Mouse (Mus musculus): ENCODE data around the gene Arl14ep. TPM values are rescaled to one million over a fixed set of nuclear protein-coding genes. Genes with fewer than 3 reads are reported as not detected.

Gene Arl14ep
- polyA plus RNA-seq, 1 experiment from 2014 or later, result 61.3 TPM

DNA sequence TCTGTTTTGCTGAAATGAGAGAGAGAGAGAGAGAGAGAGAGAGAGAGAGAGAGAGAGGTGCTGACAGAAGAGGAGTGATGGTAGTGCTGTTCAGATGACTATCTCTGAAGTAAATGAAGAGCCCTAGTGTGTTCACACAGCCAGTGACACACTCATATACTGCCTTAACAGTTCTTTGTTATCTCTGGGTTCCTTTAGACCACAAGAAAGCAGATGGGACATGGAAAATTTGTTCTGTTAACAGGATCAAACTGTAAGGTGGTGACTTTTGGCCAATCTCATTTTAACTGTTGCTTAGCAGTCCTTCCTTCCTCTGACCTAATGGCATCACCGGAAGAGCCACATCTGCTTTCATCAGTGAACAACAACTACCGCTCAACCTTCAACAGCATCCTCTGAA is 10.7 kb upstream of the Arl14ep start:
- ATAC-seq (replicated peaks; ENCODE audit: low FRiP score) (no peak), DNase-seq (ENCODE audit: low spot score) (no peak)
- Histone ChIP-seq H3K27me3 (ENCODE audit: control insufficient read depth, insufficient read depth, low read length) (no peaks in the 10 kb centered on the region), H3K27ac (ENCODE audit: low read depth, low read length) (no peak overlapping the region), H3K9ac (ENCODE audit: low read length) (no peak overlapping the region), H3K4me1 (replicated peaks; ENCODE audit: control insufficient read depth, insufficient read depth, low read length) (no peaks in the 10 kb centered on the region), H3K9me3 (ENCODE audit: control insufficient read depth, low read length) (no peaks in the 10 kb centered on the region), H3K4me3 (ENCODE audit: low read depth, low read length) (no peak overlapping the region), H3K36me3 (ENCODE audit: control insufficient read depth, insufficient read depth, low read length) (no peaks in the 10 kb centered on the region), H3K4me2 (ENCODE audit: low read depth, low read length, severe bottlenecking) (no peak overlapping the region)
- 99% methylated on average over 2 of the region's 2 CpGs for WGBS

DNA sequence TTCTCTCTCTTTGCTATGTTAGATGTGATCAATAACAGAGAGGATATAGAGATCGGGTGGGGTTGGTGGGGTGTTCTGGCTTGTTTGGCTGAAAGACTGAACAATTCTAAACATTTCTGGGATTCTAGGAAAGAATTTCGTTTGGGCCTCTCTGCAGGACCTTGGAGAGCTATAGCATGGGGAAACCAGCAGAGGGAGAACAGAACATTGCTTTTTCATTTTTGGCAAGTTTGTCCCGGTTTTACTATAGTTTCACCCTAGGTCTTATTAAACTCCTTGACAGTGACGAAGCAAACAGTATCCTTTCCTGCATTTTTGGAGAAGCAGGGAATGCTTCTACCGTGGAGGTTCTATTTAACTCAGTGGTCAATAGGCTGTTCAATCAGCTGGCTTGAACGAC is 8.3 kb upstream of the Arl14ep start:
- Histone ChIP-seq H3K27me3 (ENCODE audit: control insufficient read depth, insufficient read depth, low read length) (no peaks in the 10 kb centered on the region), H3K36me3 (ENCODE audit: control insufficient read depth, insufficient read depth, low read length) (no peaks in the 10 kb centered on the region), H3K4me1 (replicated peaks; ENCODE audit: control insufficient read depth, insufficient read depth, low read length) (no peaks in the 10 kb centered on the region), H3K9ac (ENCODE audit: low read length) (no peak overlapping the region), H3K4me2 (ENCODE audit: low read depth, low read length, severe bottlenecking) (no peak overlapping the region), H3K4me3 (ENCODE audit: low read depth, low read length) (no peak overlapping the region), H3K27ac (ENCODE audit: low read depth, low read length) (no peak overlapping the region), H3K9me3 (ENCODE audit: control insufficient read depth, low read length) (no peaks in the 10 kb centered on the region)
- no peak for ATAC-seq (replicated peaks; ENCODE audit: low FRiP score)
- no peak for DNase-seq (ENCODE audit: low spot score)
- 53% methylated on average over 6 of the region's 6 CpGs for WGBS

DNA sequence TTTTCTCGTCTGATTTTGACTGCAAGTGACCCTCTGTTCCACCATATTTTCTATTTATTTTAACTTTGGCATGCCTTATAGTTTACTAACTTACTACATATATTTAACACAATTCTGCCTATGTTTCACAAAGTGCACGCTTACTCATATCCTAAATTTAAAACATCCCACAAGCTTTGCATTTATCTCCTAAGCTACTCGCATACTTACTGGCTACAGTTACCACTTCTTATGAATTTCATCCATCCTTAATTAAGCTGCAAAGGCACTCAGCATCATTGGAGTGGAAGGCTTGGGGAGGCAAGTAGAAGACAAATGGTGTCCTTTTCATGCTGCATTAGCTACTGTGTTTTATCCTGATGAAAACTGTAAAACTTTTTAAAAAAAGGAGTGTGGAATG is 2.2 kb upstream of the Arl14ep start:
- H3K4me2 ChIP-seq (ENCODE audit: low read depth, low read length, severe bottlenecking), result no peak overlapping the region
- 0 out of 2 replicates have a peak, but pooled peaks cover 4% of the 10 kb centered on the region for H3K4me1 ChIP-seq (replicated peaks; ENCODE audit: control insufficient read depth, insufficient read depth, low read length)
- no peaks in the 10 kb centered on the region for H3K9me3 ChIP-seq (ENCODE audit: control insufficient read depth, low read length)
- no peak for ATAC-seq (replicated peaks; ENCODE audit: low FRiP score)
- no peaks in the 10 kb centered on the region for H3K36me3 ChIP-seq (ENCODE audit: control insufficient read depth, insufficient read depth, low read length)
- no peak overlapping the region for H3K9ac ChIP-seq (ENCODE audit: low read length)
- DNase-seq (ENCODE audit: low spot score), result no peak
- WGBS, result 89% methylated on average over 3 of the region's 3 CpGs
- no peaks in the 10 kb centered on the region for H3K27me3 ChIP-seq (ENCODE audit: control insufficient read depth, insufficient read depth, low read length)
- no peak overlapping the region for H3K27ac ChIP-seq (ENCODE audit: low read depth, low read length)
- no peak overlapping the region for H3K4me3 ChIP-seq (ENCODE audit: low read depth, low read length)

DNA sequence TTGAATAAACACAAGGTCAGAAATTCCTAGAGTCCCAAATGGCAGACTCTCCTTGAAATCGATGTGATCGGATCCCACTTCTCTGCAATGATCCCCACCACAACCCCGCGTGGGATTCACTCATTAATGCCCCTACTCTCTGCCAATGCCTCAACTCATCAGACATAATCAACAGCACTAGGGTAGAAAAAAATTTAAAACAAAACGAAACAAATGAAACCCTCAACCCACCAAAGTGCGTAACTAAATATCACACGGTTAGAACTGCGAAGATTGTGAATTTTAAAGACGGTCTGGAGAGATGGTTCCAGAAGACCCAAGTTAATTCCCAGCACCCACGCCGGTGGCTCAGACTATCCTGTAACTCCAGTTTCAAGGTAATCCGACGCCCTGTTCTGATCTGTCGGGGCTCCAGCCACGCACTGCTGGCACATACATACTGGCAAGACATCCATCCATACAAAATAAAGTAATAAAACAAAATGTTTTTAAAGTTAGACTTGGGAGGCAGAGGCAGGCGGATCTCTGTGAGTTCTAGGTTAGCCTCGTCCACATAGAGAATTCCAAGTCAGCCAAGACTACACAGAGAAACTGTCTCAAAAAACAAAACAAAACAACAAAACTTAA is 779 bp downstream of the Arl14ep start:
- ATAC-seq (replicated peaks; ENCODE audit: low FRiP score), result peak; percentile 11; the same call in 1 of the 2 replicates
- Histone ChIP-seq H3K27me3 (ENCODE audit: control insufficient read depth, insufficient read depth, low read length) (no peaks in the 10 kb centered on the region), H3K27ac (ENCODE audit: low read depth, low read length) (no peak overlapping the region), H3K9me3 (ENCODE audit: control insufficient read depth, low read length) (no peaks in the 10 kb centered on the region), H3K36me3 (ENCODE audit: control insufficient read depth, insufficient read depth, low read length) (peaks cover 3% of the 10 kb centered on the region; the same call in 1 of the 2 replicates), H3K4me2 (ENCODE audit: low read depth, low read length, severe bottlenecking) (peak overlapping the region; percentile 64), H3K9ac (ENCODE audit: low read length) (peak overlapping the region; percentile 94), H3K4me1 (replicated peaks; ENCODE audit: control insufficient read depth, insufficient read depth, low read length) (peaks cover 4% of the 10 kb centered on the region; the same call in 1 of the 2 replicates), H3K4me3 (ENCODE audit: low read depth, low read length) (peak overlapping the region; percentile 78)
- 67% methylated on average over 17 of the region's 17 CpGs for WGBS
- no peak for DNase-seq (ENCODE audit: low spot score)

DNA sequence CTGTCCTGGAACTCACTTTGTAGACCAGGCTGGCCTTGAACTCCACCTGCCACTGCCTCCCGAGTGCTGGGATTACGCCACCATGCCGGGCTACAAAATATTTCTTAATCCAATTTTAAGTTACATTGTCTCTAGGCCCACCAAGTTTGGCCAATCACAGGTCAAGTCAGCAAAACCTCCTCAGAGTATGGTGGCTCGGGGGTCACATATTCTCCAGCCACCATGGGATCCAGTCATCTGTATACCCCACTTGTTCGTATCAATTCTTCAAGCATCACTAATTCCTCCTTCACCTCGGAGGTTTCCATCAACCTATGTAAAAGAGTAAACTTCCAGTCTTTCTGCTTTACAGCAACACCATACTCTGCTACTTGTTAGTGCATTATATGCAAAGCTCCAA is 1.4 kb downstream of the Arl14ep start:
- H3K4me2 ChIP-seq (ENCODE audit: low read depth, low read length, severe bottlenecking), result peak overlapping the region; percentile 64
- H3K9me3 ChIP-seq (ENCODE audit: control insufficient read depth, low read length), result no peaks in the 10 kb centered on the region
- H3K4me3 ChIP-seq (ENCODE audit: low read depth, low read length), result no peak overlapping the region
- no peak overlapping the region for H3K27ac ChIP-seq (ENCODE audit: low read depth, low read length)
- H3K4me1 ChIP-seq (replicated peaks; ENCODE audit: control insufficient read depth, insufficient read depth, low read length), result peaks cover 4% of the 10 kb centered on the region; the same call in 1 of the 2 replicates
- DNase-seq (ENCODE audit: low spot score) (no peak), ATAC-seq (replicated peaks; ENCODE audit: low FRiP score) (no peak)
- no peaks in the 10 kb centered on the region for H3K27me3 ChIP-seq (ENCODE audit: control insufficient read depth, insufficient read depth, low read length)
- WGBS, result 92% methylated on average over 6 of the region's 6 CpGs
- H3K9ac ChIP-seq (ENCODE audit: low read length), result no peak overlapping the region
- H3K36me3 ChIP-seq (ENCODE audit: control insufficient read depth, insufficient read depth, low read length), result peaks cover 3% of the 10 kb centered on the region; the same call in 1 of the 2 replicates

DNA sequence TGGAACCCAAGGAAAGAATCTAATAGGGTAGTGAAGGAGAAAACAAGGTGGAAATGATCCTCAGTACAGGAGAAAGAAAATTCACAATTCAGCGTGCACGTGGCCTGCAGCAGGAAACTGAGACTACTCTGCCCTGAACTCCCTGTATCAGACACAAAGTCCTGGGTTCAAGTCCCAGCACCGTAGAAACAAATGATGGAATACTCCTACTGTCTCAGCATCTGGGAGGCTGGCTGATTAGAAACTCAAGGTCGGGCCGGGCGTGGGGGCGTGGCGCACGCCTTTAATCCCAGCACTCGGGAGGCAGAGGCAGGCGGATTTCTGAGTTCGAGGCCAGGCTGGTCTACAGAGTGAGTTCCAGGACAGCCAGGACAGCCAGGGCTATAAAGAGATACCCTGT is 3.3 kb downstream of the Arl14ep start:
- ATAC-seq (replicated peaks; ENCODE audit: low FRiP score) (no peak), DNase-seq (ENCODE audit: low spot score) (no peak)
- WGBS, result 96% methylated on average over 12 of the region's 12 CpGs
- Histone ChIP-seq H3K9me3 (ENCODE audit: control insufficient read depth, low read length) (no peaks in the 10 kb centered on the region), H3K27ac (ENCODE audit: low read depth, low read length) (no peak overlapping the region), H3K9ac (ENCODE audit: low read length) (no peak overlapping the region), H3K27me3 (ENCODE audit: control insufficient read depth, insufficient read depth, low read length) (no peaks in the 10 kb centered on the region), H3K4me1 (replicated peaks; ENCODE audit: control insufficient read depth, insufficient read depth, low read length) (peaks cover 4% of the 10 kb centered on the region; the same call in 1 of the 2 replicates), H3K36me3 (ENCODE audit: control insufficient read depth, insufficient read depth, low read length) (peaks cover 3% of the 10 kb centered on the region; the same call in 1 of the 2 replicates), H3K4me3 (ENCODE audit: low read depth, low read length) (no peak overlapping the region), H3K4me2 (ENCODE audit: low read depth, low read length, severe bottlenecking) (no peak overlapping the region)

DNA sequence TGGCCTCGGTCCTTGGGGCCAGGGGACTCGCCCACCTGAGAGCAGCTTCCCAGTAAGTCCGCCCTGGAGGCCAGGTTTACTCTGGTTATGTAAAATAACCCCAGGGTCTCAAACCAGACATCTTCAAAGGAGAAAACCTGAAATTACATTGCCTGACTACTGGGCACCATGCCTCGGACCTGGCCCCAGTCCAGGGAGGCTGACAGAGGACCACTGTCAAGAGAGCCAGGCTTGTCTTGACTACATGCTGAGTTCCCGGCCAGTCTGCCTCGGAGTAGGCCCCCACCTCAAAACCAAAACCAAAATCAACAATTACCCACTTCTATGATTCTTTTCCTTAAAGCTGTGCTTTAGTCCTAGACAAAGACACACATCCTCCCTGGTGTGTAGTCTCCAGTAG is 5.9 kb downstream of the Arl14ep start:
- H3K4me3 ChIP-seq (ENCODE audit: low read depth, low read length), result no peak overlapping the region
- no peak for ATAC-seq (replicated peaks; ENCODE audit: low FRiP score)
- WGBS, result 89% methylated on average over 6 of the region's 6 CpGs
- no peak overlapping the region for H3K27ac ChIP-seq (ENCODE audit: low read depth, low read length)
- no peak for DNase-seq (ENCODE audit: low spot score)
- no peaks in the 10 kb centered on the region for H3K9me3 ChIP-seq (ENCODE audit: control insufficient read depth, low read length)
- peaks cover 3% of the 10 kb centered on the region; the same call in 1 of the 2 replicates for H3K4me1 ChIP-seq (replicated peaks; ENCODE audit: control insufficient read depth, insufficient read depth, low read length)
- H3K9ac ChIP-seq (ENCODE audit: low read length), result no peak overlapping the region
- H3K36me3 ChIP-seq (ENCODE audit: control insufficient read depth, insufficient read depth, low read length), result peaks cover 6% of the 10 kb centered on the region; the same call in 1 of the 2 replicates
- H3K4me2 ChIP-seq (ENCODE audit: low read depth, low read length, severe bottlenecking), result no peak overlapping the region
- no peaks in the 10 kb centered on the region for H3K27me3 ChIP-seq (ENCODE audit: control insufficient read depth, insufficient read depth, low read length)

DNA sequence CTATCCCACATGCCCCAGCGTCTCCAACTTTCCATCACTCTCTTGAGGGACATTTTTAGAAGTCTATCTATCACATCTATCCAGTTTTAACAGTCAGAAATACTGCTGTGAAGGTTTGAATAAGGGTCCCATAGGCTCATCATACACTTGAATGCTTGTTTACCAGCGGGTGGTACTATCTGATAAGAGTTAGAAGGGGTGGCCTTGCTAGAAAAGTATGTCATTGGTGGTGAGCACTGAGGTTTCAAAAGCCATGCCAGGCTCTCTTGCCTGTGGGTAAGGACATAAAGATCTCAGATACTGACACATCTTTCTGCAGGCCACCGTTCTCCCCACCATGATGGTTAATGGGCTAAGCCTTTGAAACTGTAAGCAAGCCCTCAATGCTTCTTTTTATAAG is 10.7 kb downstream of the Arl14ep start:
- no peak overlapping the region for H3K9ac ChIP-seq (ENCODE audit: low read length)
- no peaks in the 10 kb centered on the region; the same call in 1 of the 2 replicates for H3K4me1 ChIP-seq (replicated peaks; ENCODE audit: control insufficient read depth, insufficient read depth, low read length)
- no peak overlapping the region for H3K4me2 ChIP-seq (ENCODE audit: low read depth, low read length, severe bottlenecking)
- WGBS, result 93% methylated on average over 3 of the region's 3 CpGs
- no peaks in the 10 kb centered on the region for H3K9me3 ChIP-seq (ENCODE audit: control insufficient read depth, low read length)
- H3K4me3 ChIP-seq (ENCODE audit: low read depth, low read length), result no peak overlapping the region
- no peaks in the 10 kb centered on the region for H3K27me3 ChIP-seq (ENCODE audit: control insufficient read depth, insufficient read depth, low read length)
- H3K36me3 ChIP-seq (ENCODE audit: control insufficient read depth, insufficient read depth, low read length), result peaks cover 4% of the 10 kb centered on the region; the same call in 1 of the 2 replicates
- no peak overlapping the region for H3K27ac ChIP-seq (ENCODE audit: low read depth, low read length)
- no peak for ATAC-seq (replicated peaks; ENCODE audit: low FRiP score)
- DNase-seq (ENCODE audit: low spot score), result no peak

DNA sequence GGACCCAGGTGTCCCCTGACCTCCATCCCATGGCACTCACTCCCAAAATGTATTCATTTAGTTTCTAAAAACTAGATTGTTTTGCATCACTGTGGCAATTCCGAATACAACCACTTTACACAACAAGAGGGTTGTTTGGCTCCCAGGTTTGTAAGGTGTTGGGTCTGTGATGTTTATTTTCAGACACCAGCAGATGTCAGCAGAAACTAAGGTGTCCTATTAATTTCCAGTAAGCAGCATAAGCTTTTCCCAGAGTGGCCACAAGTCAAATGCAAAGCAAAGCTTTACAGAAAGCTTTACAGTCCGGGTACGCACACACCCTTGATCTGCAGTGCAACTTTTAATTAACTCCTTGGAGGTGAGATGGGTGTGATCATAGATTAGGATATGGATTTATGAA is 12.6 kb downstream of the Arl14ep start:
- no peaks in the 10 kb centered on the region for H3K9me3 ChIP-seq (ENCODE audit: control insufficient read depth, low read length)
- DNase-seq (ENCODE audit: low spot score) (no peak), ATAC-seq (replicated peaks; ENCODE audit: low FRiP score) (no peak)
- no peak overlapping the region for H3K9ac ChIP-seq (ENCODE audit: low read length)
- no peaks in the 10 kb centered on the region; the same call in 1 of the 2 replicates for H3K4me1 ChIP-seq (replicated peaks; ENCODE audit: control insufficient read depth, insufficient read depth, low read length)
- no peak overlapping the region for H3K4me2 ChIP-seq (ENCODE audit: low read depth, low read length, severe bottlenecking)
- 84% methylated on average over 3 of the region's 3 CpGs for WGBS
- peaks cover 3% of the 10 kb centered on the region; the same call in 1 of the 2 replicates for H3K36me3 ChIP-seq (ENCODE audit: control insufficient read depth, insufficient read depth, low read length)
- no peaks in the 10 kb centered on the region for H3K27me3 ChIP-seq (ENCODE audit: control insufficient read depth, insufficient read depth, low read length)
- no peak overlapping the region for H3K27ac ChIP-seq (ENCODE audit: low read depth, low read length)
- H3K4me3 ChIP-seq (ENCODE audit: low read depth, low read length), result no peak overlapping the region

Data from forebrain, embryonic 11.5 days (tissue).